Mouse (Mus musculus) forebrain, embryonic 12.5 days (tissue): ENCODE data around the gene Ryr2. TPM values are rescaled to one million over a fixed set of nuclear protein-coding genes. Genes with fewer than 3 reads are reported as not detected.
"Not testable (repeated sequence)": the region's sequence is repeated elsewhere in the genome, so short reads cannot be mapped to it uniquely, and the experiment has no call there.

Experiments used
- ATAC-seq: fragments of 200-750 bp; cut with Nextera tagmentation; 2 replicates; pipeline ENCODE4 v1.8.0; 2017; ENCODE audit warnings: moderate TSS enrichment; ENCODE audit not compliant: low FRiP score
- H3K27ac ChIP-seq: fragments of 300-500 bp; sonication (generic); 2 replicates; pipeline ENCODE4 v1.5.1; 2016; ENCODE audit warnings: mild to moderate bottlenecking
- H3K27me3 ChIP-seq: fragments of 300-500 bp; sonication (generic); 2 replicates; pipeline ENCODE4 v1.6.1; 2016; ENCODE audit warnings: mild to moderate bottlenecking
- H3K36me3 ChIP-seq: fragments of 300-500 bp; sonication (generic); replicated peaks from 2 replicates; pipeline ENCODE4 v1.6.1; 2016; ENCODE audit warnings: mild to moderate bottlenecking
- H3K4me1 ChIP-seq: fragments of 300-500 bp; sonication (generic); 2 replicates; pipeline ENCODE4 v1.6.1; 2016
- H3K4me2 ChIP-seq: fragments of 300-500 bp; sonication (generic); 2 replicates; pipeline ENCODE4 v1.6.1; 2016; ENCODE audit warnings: mild to moderate bottlenecking, moderate library complexity
- H3K4me3 ChIP-seq: fragments of 300-500 bp; sonication (generic); replicated peaks from 2 replicates; pipeline ENCODE4 v1.5.1; 2016; ENCODE audit warnings: mild to moderate bottlenecking
- H3K9ac ChIP-seq: fragments of 300-500 bp; sonication (generic); 2 replicates; pipeline ENCODE4 v1.6.1; 2016; ENCODE audit warnings: mild to moderate bottlenecking
- H3K9me3 ChIP-seq: fragments of 300-500 bp; sonication (generic); 2 replicates; pipeline ENCODE4 v1.6.1; 2016
- WGBS: fragments of 180-500 bp; shearing (Covaris S2); methylation state at CpG from one replicate; pipeline ENCODE4 v1.1.7; 2016; 5-methylcytosine and 5-hydroxymethylcytosine counted together
- polyA plus RNA-seq: library from polyadenylated mRNA; unstranded; fragments of >200 nt; fragmentation: Nextera tagmentation; extraction: Ambion mirVana; gene quantifications from 2 replicates; pipeline ENCODE4 v1.2.1, GENCODE M21; 2016

Gene Ryr2
- polyA plus RNA-seq, 1 experiment from 2014 or later: 0.37 TPM

DNA sequence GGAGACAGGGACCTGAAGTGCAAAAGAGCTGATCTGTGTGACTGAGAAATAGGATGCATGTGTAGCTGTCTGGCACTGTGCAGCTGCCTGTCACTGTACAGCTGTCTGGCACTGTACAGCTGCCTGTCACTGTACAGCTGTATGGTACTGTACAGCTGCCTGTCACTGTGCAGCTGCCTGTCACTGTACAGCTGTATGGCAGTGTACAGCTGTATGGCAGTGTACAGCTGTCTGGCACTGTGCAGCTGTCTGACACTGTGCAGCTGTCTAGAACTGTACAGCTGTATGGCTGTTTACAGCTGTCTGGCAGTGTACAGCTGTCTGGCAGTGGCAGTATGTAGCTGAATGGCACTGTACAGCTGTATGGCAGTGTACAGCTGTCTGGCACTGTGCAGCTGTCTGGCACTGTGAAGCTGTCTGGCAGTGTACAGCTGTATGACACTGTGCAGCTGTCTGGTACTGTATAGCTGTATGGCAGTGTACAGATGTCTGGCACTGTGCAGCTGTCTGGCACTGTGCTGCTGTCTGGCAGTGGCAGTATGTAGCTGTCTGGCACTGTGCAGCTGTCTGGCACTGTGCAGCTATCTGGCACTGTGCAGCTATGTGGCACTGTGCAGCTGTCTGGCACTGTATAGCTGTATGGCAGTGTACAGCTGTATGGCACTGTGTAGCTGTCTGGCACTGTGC, 147.1 kb downstream of the Ryr2 start:
- no peak overlapping the region for H3K27ac ChIP-seq
- no peak overlapping the region for H3K4me3 ChIP-seq
- no peak overlapping the region for H3K9ac ChIP-seq
- no peaks in the 10 kb centered on the region for H3K27me3 ChIP-seq
- no peaks in the 10 kb centered on the region for H3K36me3 ChIP-seq
- H3K4me2 ChIP-seq: no peak overlapping the region
- H3K9me3 ChIP-seq: no peaks in the 10 kb centered on the region
- peak; percentile 27; the same call in 1 of the 2 replicates for ATAC-seq
- no peaks in the 10 kb centered on the region for H3K4me1 ChIP-seq

DNA sequence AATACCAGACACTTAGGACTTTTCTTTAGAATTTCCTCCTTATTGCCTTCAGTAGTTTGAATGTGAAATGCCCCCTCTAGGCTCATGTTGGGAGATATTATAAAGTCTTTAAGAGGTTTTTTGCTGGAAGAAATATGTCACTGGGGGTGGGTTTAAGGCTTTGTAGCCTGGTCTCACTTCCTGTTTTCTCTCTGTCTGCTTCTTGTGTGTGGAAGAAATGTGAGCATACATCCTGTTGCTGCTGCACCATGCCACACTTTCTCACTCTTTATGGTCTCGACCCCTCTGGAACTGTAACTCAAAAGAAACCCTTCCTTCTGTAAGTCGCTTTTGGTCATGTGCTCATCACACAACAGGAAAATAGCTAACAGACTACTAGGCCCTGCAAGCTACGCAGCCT, 147.9 kb downstream of the Ryr2 start:
- H3K27ac ChIP-seq: no peak overlapping the region
- H3K36me3 ChIP-seq: no peaks in the 10 kb centered on the region
- H3K4me1 ChIP-seq: no peaks in the 10 kb centered on the region
- H3K9me3 ChIP-seq: no peaks in the 10 kb centered on the region
- H3K9ac ChIP-seq: no peak overlapping the region
- no peak for ATAC-seq
- no peak overlapping the region for H3K4me3 ChIP-seq
- WGBS: 87% methylated on average over 3 of the region's 3 CpGs
- no peaks in the 10 kb centered on the region for H3K27me3 ChIP-seq
- H3K4me2 ChIP-seq: no peak overlapping the region

DNA sequence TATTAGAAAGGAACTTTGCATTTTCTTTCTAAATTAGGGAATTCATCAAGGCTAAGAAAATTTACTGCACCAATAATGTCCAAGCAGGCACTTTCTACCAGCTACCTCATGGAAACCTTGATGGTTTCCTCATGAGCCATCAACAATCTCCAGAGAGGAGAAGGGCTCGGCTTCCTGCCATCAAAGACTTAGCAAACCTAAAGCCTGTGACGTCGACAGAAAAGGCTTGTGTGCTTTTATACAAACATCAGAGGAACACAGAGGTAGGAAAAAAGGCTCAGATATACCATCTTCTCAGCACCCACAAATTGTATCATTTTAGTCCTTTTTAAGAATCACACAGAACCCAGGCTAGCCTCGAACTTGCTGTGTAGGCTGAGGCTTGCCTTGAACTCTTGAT, 148.5 kb downstream of the Ryr2 start:
- Histone ChIP-seq H3K27me3 (no peaks in the 10 kb centered on the region), H3K4me3 (no peak overlapping the region), H3K27ac (no peak overlapping the region), H3K36me3 (no peaks in the 10 kb centered on the region), H3K4me1 (no peaks in the 10 kb centered on the region), H3K4me2 (no peak overlapping the region), H3K9me3 (no peaks in the 10 kb centered on the region), H3K9ac (no peak overlapping the region)
- ATAC-seq: no peak
- 85% methylated on average over 4 of the region's 4 CpGs for WGBS

DNA sequence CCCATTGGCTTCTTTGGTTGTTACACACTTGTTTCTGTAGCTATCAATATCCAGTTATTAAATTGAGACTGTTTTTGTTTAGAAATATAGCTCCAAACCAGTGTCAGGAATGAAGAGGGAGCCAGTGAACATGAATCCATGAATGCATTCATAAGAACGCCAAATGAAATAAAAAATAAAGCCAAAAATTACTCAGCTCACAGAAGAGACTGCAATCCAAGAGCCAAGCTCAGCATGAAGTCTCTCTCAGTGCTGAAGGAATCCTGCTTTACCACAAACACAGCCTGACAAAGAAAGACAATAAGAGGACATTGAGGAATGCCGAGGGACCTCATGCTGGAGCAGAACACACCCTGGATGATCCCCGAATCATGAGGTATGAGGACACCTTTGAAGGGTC, 154.8 kb downstream of the Ryr2 start:
- no peak overlapping the region for H3K4me2 ChIP-seq
- WGBS: 65% methylated on average over 3 of the region's 3 CpGs
- H3K9ac ChIP-seq: no peak overlapping the region
- no peaks in the 10 kb centered on the region for H3K9me3 ChIP-seq
- H3K27me3 ChIP-seq: no peaks in the 10 kb centered on the region
- H3K36me3 ChIP-seq: no peaks in the 10 kb centered on the region
- no peak overlapping the region for H3K4me3 ChIP-seq
- no peak overlapping the region for H3K27ac ChIP-seq
- no peaks in the 10 kb centered on the region for H3K4me1 ChIP-seq
- no peak for ATAC-seq

DNA sequence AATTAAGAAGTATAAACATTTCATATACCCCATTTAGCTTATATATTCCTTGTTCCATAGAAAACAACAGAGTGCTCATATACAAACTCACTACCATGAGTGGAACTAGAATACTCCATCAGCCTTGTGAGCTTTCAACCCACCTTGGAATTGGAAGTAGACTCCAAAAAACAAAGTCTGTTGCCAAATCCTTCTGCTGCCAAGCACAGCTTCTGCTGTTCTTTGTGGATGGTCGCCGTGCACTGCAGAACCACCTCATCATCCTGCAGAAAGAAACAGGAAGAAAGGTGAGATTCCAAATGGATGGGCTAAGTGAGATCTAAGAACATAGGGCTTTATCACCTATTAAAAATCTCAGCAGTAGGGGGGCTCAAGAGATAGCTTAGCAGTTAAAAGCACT, 161.0 kb downstream of the Ryr2 start:
- 92% methylated on average over 2 of the region's 2 CpGs for WGBS
- Histone ChIP-seq H3K9me3 (no peaks in the 10 kb centered on the region), H3K27me3 (no peaks in the 10 kb centered on the region), H3K4me3 (no peak overlapping the region), H3K27ac (no peak overlapping the region), H3K36me3 (no peaks in the 10 kb centered on the region), H3K9ac (no peak overlapping the region), H3K4me2 (no peak overlapping the region), H3K4me1 (no peaks in the 10 kb centered on the region)
- no peak for ATAC-seq

DNA sequence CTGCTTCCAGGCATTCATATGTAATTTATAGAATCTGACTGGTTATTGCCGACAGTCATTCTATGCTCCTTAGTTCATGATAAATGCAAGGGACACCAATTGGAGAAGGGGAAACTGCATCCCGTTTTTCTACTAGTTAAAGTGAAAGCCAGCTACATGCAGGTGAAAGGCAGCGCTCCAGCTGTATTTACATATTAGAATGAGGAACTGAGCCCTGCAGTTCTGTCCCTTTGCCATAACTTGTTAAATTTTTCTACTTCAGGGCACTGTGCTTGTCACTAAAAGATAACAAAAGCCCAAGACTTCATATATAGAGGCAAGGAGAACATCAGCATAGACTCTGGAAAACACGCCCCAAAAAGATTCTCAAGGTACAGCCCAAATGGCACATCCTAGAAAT, 165.0 kb downstream of the Ryr2 start:
- ATAC-seq: no peak

DNA sequence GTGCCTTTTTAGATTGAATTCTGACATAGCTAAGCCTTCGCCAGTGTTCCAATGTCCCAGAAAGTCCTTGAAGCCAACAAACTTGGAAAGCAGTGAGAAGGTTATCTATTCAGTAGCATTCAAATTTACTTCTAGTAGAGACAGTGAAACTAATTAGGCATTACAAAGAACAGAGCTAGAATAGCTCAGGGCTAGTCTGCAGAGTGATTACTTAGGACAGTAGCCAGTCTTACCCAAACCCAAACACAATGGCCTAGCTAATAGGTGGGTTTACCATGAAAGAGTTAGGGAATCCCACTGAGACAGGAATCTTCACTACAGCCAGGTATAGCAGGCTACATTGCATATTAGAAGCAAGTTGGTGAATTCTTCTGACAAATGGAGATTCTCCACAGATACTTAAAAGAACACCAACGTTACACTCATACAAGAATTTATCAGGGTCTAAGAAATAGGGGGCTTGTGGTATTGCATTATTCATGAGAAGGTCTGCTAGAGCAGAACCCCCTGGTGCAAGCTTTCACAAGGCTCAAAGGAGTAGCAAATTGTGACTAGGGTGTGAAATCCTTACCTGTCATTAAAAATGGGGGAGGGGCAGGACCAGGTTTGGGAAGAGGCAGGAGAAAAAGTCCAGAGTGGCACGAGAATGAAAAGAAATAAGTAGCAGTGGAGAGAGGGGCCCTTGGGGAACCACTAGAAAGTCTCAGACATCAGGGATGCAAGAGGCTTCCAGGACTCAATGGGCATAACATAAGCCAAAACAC, 172.3 kb downstream of the Ryr2 start:
- H3K9ac ChIP-seq, H3K4me2 ChIP-seq, H3K9me3 ChIP-seq, H3K4me3 ChIP-seq, H3K36me3 ChIP-seq, H3K27ac ChIP-seq, ATAC-seq, H3K4me1 ChIP-seq, H3K27me3 ChIP-seq: not testable (repeated sequence)
- 54% methylated on average over 3 of the region's 3 CpGs for WGBS

More for the DNA sequence above, 165.0 kb downstream of the Ryr2 start:
- H3K4me1 ChIP-seq: no peaks in the 10 kb centered on the region
- H3K9me3 ChIP-seq: no peaks in the 10 kb centered on the region
- no peaks in the 10 kb centered on the region for H3K27me3 ChIP-seq
- H3K9ac ChIP-seq: no peak overlapping the region
- H3K4me3 ChIP-seq: no peak overlapping the region
- H3K36me3 ChIP-seq: no peaks in the 10 kb centered on the region
- H3K27ac ChIP-seq: no peak overlapping the region
- no peak overlapping the region for H3K4me2 ChIP-seq
- 82% methylated on average over 4 of the region's 4 CpGs for WGBS

DNA sequence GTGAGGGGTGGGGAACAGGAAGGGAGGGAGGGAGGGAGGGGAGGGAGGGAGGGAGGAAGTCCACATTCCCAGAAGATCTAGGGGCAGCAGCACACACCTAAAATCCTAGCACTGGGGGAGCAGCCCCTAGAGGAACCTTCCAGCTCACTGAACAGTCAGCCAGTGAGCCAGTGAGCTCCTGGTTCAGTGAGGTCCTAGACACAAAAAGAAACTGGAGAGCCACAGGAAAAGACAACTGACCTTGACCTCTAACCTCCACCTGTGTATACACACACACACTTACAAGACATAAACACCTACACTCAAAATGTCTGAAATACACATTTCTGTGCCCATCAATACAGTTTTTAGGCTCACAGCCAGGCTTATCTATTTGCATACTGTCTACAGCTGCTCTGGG, 173.4 kb downstream of the Ryr2 start:
- Histone ChIP-seq H3K4me2 (no peak overlapping the region), H3K9ac (no peak overlapping the region), H3K4me1 (no peaks in the 10 kb centered on the region), H3K27me3 (no peaks in the 10 kb centered on the region), H3K4me3 (no peak overlapping the region), H3K27ac (no peak overlapping the region), H3K36me3 (no peaks in the 10 kb centered on the region), H3K9me3 (no peaks in the 10 kb centered on the region)
- ATAC-seq: no peak

DNA sequence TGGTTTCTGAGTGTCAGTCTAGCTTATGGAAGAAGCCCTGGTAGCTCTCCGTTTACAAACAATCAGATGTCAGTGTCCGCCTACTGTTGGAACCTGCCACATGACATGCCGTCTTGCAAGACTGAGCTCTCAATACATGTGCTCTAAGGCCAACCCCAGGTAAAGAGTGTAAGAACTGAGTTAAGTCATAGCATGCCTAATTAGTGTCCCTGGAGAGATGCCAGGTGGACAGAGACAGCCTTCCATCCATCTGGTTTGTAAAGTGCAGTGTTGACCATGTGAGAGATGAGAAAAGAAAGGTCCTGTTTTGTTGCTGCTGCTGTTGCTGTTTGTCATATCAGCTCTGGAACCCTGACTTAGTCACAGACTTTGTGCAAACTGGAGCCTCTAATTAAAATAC, 178.0 kb downstream of the Ryr2 start:
- no peak overlapping the region for H3K27ac ChIP-seq
- 90% methylated on average over 3 of the region's 3 CpGs for WGBS

DNA sequence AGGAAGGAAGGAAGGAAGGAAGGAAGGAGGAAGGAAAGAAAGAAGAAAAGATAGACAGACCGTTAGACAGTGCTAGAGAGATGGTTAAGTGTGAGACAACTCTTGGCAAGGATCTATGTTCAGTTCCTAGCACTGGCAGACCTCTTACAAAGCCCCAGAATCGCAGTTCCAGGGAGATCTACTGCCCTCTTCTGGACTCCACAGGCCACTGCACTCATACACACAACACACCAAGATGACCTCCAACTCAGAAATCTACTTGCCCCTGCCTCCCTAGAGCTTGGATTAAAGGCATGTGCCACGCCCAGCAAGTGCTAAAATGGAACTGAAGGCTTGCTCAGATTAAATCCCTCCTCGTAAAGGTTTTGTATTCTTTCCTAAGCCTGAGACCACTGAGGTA, 179.0 kb downstream of the Ryr2 start:
- no peak for ATAC-seq
- Histone ChIP-seq H3K27ac (no peak overlapping the region), H3K4me3 (no peak overlapping the region), H3K4me1 (no peaks in the 10 kb centered on the region), H3K27me3 (no peaks in the 10 kb centered on the region), H3K36me3 (no peaks in the 10 kb centered on the region), H3K9ac (no peak overlapping the region), H3K9me3 (no peaks in the 10 kb centered on the region), H3K4me2 (no peak overlapping the region)
- 92% methylated on average over 4 of the region's 4 CpGs for WGBS

More for the DNA sequence above, 178.0 kb downstream of the Ryr2 start:
- H3K4me2 ChIP-seq: no peak overlapping the region
- no peaks in the 10 kb centered on the region for H3K9me3 ChIP-seq
- no peak overlapping the region for H3K9ac ChIP-seq
- no peak overlapping the region for H3K4me3 ChIP-seq
- H3K27me3 ChIP-seq: no peaks in the 10 kb centered on the region
- no peaks in the 10 kb centered on the region for H3K36me3 ChIP-seq
- no peak for ATAC-seq
- H3K4me1 ChIP-seq: no peaks in the 10 kb centered on the region

DNA sequence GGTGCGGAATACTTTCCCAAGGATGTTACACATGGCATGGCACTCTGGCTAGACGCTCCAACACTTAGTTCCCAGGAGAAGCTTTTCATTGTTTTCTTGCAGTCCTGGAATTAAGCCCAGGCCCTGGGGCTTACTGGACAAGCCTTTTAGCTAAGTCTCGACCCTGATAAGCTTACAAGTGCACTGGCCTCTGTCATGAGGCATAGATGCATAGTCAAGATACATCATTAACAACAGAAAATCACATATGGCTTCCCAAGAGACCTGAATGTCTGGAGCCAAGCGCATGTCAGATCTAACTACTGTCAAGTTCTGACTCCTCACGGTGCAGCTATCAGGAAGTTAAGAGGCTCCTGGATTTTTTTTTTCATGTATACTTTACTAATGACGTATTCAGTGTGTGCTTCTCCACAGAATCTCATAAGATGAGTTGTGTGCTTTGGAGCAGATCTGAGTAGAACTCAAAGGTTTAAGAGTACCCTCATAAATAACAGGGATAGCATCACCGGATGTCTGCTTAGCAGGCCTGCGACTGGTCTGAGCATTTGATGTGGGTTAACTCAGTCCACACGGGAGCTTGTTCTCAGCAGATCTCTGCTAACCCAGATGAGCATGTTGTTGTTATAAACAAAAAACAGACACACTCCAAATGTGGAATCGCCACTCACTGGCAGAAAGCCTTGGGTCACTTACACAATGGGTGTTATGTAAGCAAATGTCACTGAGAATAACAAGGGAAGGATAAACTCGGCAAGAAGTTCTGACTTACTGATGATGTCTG, 179.8 kb downstream of the Ryr2 start:
- ATAC-seq: no peak
- no peak overlapping the region for H3K4me2 ChIP-seq
- H3K27me3 ChIP-seq: no peaks in the 10 kb centered on the region
- no peak overlapping the region for H3K27ac ChIP-seq
- H3K9me3 ChIP-seq: no peaks in the 10 kb centered on the region
- WGBS: 80% methylated on average over 11 of the region's 11 CpGs
- H3K4me3 ChIP-seq: no peak overlapping the region
- H3K4me1 ChIP-seq: no peaks in the 10 kb centered on the region
- H3K9ac ChIP-seq: no peak overlapping the region
- no peaks in the 10 kb centered on the region for H3K36me3 ChIP-seq

DNA sequence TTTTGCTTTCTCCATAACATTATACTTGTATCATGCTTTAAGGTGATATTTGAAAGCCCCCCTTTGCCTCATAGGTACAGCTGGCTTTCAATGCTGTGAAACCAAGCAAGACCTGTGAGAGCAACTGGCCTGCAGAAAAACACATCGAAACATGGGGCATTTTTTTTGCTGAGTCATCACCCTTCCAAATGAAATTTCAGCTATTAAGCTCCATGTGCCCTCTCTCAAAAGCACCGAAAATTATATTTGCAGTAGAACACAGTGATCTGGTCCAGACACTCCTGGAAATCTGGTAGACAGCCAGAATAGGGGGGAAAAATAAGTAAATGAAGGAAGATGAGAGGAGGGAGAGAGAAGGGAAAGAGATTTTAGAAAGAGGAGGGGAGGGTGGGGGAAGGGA, 180.5 kb downstream of the Ryr2 start:
- 92% methylated on average over 2 of the region's 2 CpGs for WGBS
- no peaks in the 10 kb centered on the region for H3K27me3 ChIP-seq
- no peak overlapping the region for H3K27ac ChIP-seq
- no peak overlapping the region for H3K4me3 ChIP-seq
- no peak overlapping the region for H3K9ac ChIP-seq
- no peak overlapping the region for H3K4me2 ChIP-seq
- no peaks in the 10 kb centered on the region for H3K4me1 ChIP-seq
- ATAC-seq: no peak
- no peaks in the 10 kb centered on the region for H3K9me3 ChIP-seq
- H3K36me3 ChIP-seq: no peaks in the 10 kb centered on the region
